Mouse (Mus musculus) lung, embryonic 15.5 days (tissue): ENCODE data around the gene Nol3. TPM values are rescaled to one million over a fixed set of nuclear protein-coding genes. Genes with fewer than 3 reads are reported as not detected.

Experiments
- ATAC-seq: fragments of 200-750 bp; cut with Nextera tagmentation; 2 replicates; pipeline ENCODE4 v1.8.0; 2017; ENCODE audit warnings: moderate number of reproducible peaks, borderline replicate concordance; ENCODE audit not compliant: low FRiP score, low TSS enrichment; ENCODE audit errors: extremely low read depth
- H3K27ac ChIP-seq: fragments of 300-500 bp; sonication (generic); 2 replicates; pipeline ENCODE4 v1.5.1; 2015; ENCODE audit warnings: moderate library complexity, mild to moderate bottlenecking, inconsistent platforms
- H3K27me3 ChIP-seq: fragments of 300-500 bp; sonication (generic); 2 replicates; pipeline ENCODE4 v1.6.1; 2015; ENCODE audit warnings: inconsistent platforms
- H3K36me3 ChIP-seq: fragments of 300-500 bp; sonication (generic); 2 replicates; pipeline ENCODE4 v1.6.1; 2015; ENCODE audit warnings: inconsistent platforms
- H3K4me1 ChIP-seq: fragments of 300-500 bp; sonication (generic); 2 replicates; pipeline ENCODE4 v1.6.1; 2015; ENCODE audit warnings: inconsistent platforms
- H3K4me2 ChIP-seq: fragments of 300-500 bp; sonication (generic); 2 replicates; pipeline ENCODE4 v1.6.1; 2015; ENCODE audit warnings: inconsistent platforms, mild to moderate bottlenecking, moderate library complexity
- H3K4me3 ChIP-seq: fragments of 300-500 bp; sonication (generic); 2 replicates; pipeline ENCODE4 v1.5.1; 2015; ENCODE audit warnings: mild to moderate bottlenecking, inconsistent platforms
- H3K9ac ChIP-seq: fragments of 300-500 bp; sonication (generic); 2 replicates; pipeline ENCODE4 v1.6.1; 2015; ENCODE audit warnings: inconsistent platforms
- H3K9me3 ChIP-seq: fragments of 300-500 bp; sonication (generic); 2 replicates; pipeline ENCODE4 v1.6.1; 2016; ENCODE audit warnings: inconsistent platforms
- WGBS: fragments of 180-500 bp; shearing (Covaris S2); methylation state at CpG from one replicate; pipeline ENCODE4 v1.1.7; 2015; 5-methylcytosine and 5-hydroxymethylcytosine counted together
- microRNA counts: library from miRNA; unstranded; fragments of <30 nt; microRNA quantifications from one replicate; lab custom pipeline; 2016
- microRNA-seq: library from miRNA; unstranded; fragments of <30 nt; microRNA quantifications from one replicate; pipeline ENCODE4, GENCODE M21; 2016
- polyA plus RNA-seq: library from polyadenylated mRNA; unstranded; fragments of >200 nt; fragmentation: Nextera tagmentation; extraction: Ambion mirVana; gene quantifications from 2 replicates; pipeline ENCODE4 v1.2.1, GENCODE M21; 2015

Gene Nol3
- polyA plus RNA-seq, 1 experiment from 2014 or later, result 1.7 TPM

DNA sequence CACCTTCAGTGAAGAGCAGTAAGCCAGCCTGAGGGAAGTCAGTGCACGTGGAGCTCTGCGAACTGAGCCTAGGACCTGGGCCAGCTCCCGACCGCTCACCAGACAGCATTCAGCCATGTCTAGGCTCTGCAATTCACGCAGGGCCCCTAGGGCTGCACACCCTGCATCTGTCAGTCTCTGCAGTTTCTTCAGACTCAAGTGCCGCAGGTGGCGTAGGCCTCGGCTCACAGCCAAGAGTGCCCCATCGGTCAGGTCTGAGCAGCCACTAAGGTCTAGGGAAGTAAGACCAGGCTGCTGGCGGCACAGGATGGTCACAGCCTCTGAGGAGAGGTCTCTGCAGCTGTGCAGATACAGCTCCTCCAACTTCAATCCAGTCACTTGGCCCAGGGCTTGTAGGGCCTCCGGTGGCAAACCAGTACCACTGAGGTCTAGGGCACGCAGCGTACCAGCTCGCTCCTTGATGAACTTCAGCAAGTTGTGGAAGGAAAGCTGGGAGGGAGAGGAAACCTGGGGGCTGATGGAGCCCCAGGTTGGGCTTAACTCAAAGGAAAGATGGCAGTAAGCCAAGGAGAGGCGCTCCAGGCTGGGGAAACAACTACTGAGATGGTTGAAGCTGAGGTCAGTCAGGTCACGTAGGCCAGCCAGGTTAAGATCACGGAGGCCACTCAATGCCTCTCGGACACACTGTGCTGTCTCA lies 39.3 kb downstream of the Nol3 start:
- H3K27me3 ChIP-seq, result no peaks in the 10 kb centered on the region
- WGBS, result 84% methylated on average over 18 of the region's 18 CpGs

GRCm38 (mm10) chr8:105317941-105318340 lies 42.0 kb downstream of the Nol3 start:
- Histone ChIP-seq H3K27ac (peak overlapping the region; percentile 67), H3K27me3 (no peaks in the 10 kb centered on the region), H3K4me1 (0 out of 2 replicates have a peak, but pooled peaks cover 11% of the 10 kb centered on the region), H3K4me2 (no peak overlapping the region), H3K9me3 (no peaks in the 10 kb centered on the region), H3K4me3 (no peak overlapping the region), H3K36me3 (peaks cover 34% of the 10 kb centered on the region), H3K9ac (no peak overlapping the region)
- WGBS, result 74% methylated on average over 4 of the region's 4 CpGs
- ATAC-seq, result 0 out of 2 replicates have a peak, but pooled peaks have one; percentile 12

More for the DNA sequence above, 39.3 kb downstream of the Nol3 start:
- no peak overlapping the region for H3K27ac ChIP-seq
- H3K36me3 ChIP-seq, result peaks cover 46% of the 10 kb centered on the region
- no peak overlapping the region for H3K4me2 ChIP-seq
- no peak for ATAC-seq
- H3K4me1 ChIP-seq, result 0 out of 2 replicates have a peak, but pooled peaks cover 11% of the 10 kb centered on the region
- no peak overlapping the region for H3K9ac ChIP-seq
- no peaks in the 10 kb centered on the region for H3K9me3 ChIP-seq
- no peak overlapping the region for H3K4me3 ChIP-seq

- Histone ChIP-seq H3K4me1 (0 out of 2 replicates have a peak, but pooled peaks cover 11% of the 10 kb centered on the region), H3K9ac (no peak overlapping the region), H3K9me3 (no peaks in the 10 kb centered on the region), H3K27me3 (no peaks in the 10 kb centered on the region), H3K27ac (peak overlapping the region; percentile 67), H3K4me2 (no peak overlapping the region), H3K4me3 (no peak overlapping the region), H3K36me3 (peaks cover 26% of the 10 kb centered on the region)
- 68% methylated on average over 11 of the region's 11 CpGs for WGBS
- peak; percentile 23; the same call in 1 of the 2 replicates for ATAC-seq
Measured at GRCm38 (mm10) chr8:105318662-105319190, 42.8 kb downstream of the Nol3 start.

DNA sequence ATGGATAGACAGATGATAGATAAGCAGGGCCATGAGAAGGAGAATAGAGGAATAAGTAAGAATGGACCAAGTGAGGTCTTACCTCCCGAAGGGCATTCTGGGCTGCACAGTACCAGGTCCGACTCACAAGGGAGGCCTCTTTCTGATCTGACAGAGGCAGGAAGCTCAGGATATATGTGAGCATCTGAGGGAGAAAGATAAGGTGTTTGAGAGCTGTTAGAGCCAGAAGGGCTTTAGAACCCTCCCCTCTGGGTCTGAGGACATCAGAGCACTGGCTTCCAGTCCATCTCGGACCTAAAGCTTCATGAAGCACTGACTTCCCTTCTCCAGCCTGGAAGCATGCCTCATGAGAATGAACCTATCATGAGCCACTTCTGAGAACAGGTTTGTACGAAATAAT lies 47.2 kb downstream of the Nol3 start:
- ATAC-seq, result no peak
- 82% methylated on average over 4 of the region's 4 CpGs for WGBS
- no peak overlapping the region for H3K4me2 ChIP-seq

GRCm38 (mm10) chr8:105325641-105326093 lies 49.7 kb downstream of the Nol3 start:
- peak; percentile 36; the same call in 1 of the 2 replicates for ATAC-seq
- peak overlapping the region; percentile 83 for H3K9ac ChIP-seq
- H3K4me1 ChIP-seq, result peaks cover 26% of the 10 kb centered on the region
- peak overlapping the region; percentile 76 for H3K27ac ChIP-seq
- H3K36me3 ChIP-seq, result peaks cover 33% of the 10 kb centered on the region
- H3K4me3 ChIP-seq, result peak overlapping the region; percentile 80
- WGBS, result 0% methylated on average over 12 of the region's 12 CpGs
- H3K4me2 ChIP-seq, result peak overlapping the region; percentile 75
- H3K27me3 ChIP-seq, result no peaks in the 10 kb centered on the region
- H3K9me3 ChIP-seq, result no peaks in the 10 kb centered on the region

More for the DNA sequence above, 47.2 kb downstream of the Nol3 start:
- H3K27ac ChIP-seq, result no peak overlapping the region
- H3K27me3 ChIP-seq, result no peaks in the 10 kb centered on the region
- peaks cover 31% of the 10 kb centered on the region for H3K4me1 ChIP-seq
- no peak overlapping the region for H3K9ac ChIP-seq
- no peak overlapping the region for H3K4me3 ChIP-seq
- H3K9me3 ChIP-seq, result no peaks in the 10 kb centered on the region
- peaks cover 15% of the 10 kb centered on the region for H3K36me3 ChIP-seq

GRCm38 (mm10) chr8:105326141-105326672 lies 50.3 kb downstream of the Nol3 start, which contains the start of the genes Lrrc29 and Tmem208:
TSS of gene Lrrc29 (minus strand) at chr8:105326278.
TSS of gene Tmem208 (plus strand) at chr8:105326354.
- under 1% methylated on average over 36 of the region's 36 CpGs for WGBS
- H3K4me1 ChIP-seq, result peaks cover 26% of the 10 kb centered on the region
- H3K9ac ChIP-seq, result peak within 1 kb of the TSS; percentile 83
- peak; percentile 90 for ATAC-seq
- H3K4me2 ChIP-seq, result peak within 1 kb of the TSS; percentile 75
- H3K27me3 ChIP-seq, result no peaks in the 10 kb centered on the region
- no peaks in the 10 kb centered on the region for H3K9me3 ChIP-seq
- H3K36me3 ChIP-seq, result peaks cover 38% of the 10 kb centered on the region
- peak within 1 kb of the TSS; percentile 80 for H3K4me3 ChIP-seq
- H3K27ac ChIP-seq, result peak within 1 kb of the TSS; percentile 93

GRCm38 (mm10) chr8:105326968-105327367 lies 51.0 kb downstream of the Nol3 start:
- Histone ChIP-seq H3K9ac (peak overlapping the region; percentile 83), H3K27ac (peak overlapping the region; percentile 93), H3K36me3 (peaks cover 46% of the 10 kb centered on the region), H3K9me3 (no peaks in the 10 kb centered on the region), H3K4me2 (peak overlapping the region; percentile 75), H3K27me3 (no peaks in the 10 kb centered on the region), H3K4me1 (peaks cover 26% of the 10 kb centered on the region), H3K4me3 (peak overlapping the region; percentile 80)
- ATAC-seq, result no peak
- WGBS, result 21% methylated on average over 6 of the region's 6 CpGs

DNA sequence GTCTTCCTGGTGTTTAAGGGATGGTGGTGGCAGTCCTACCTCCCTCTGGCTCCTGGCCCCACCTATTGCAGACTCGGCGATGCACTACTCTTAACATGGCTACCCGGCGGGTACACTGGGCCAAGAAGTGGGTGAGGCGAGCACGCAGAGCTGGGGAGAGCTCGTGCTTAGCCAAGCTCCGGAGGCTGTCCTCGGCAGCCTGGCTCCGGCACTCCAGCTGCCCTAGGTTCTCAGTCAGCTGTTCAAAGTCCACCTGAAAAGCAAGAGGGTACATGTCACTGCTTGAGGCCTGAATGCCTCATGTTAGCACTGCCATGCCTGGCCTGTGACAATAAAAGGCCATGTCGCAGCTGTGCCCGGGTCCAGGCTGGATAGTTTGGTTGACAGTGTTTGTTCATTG lies 54.4 kb downstream of the Nol3 start:
- 91% methylated on average over 12 of the region's 12 CpGs for WGBS
- Histone ChIP-seq H3K27me3 (no peaks in the 10 kb centered on the region), H3K4me1 (peaks cover 19% of the 10 kb centered on the region), H3K9me3 (no peaks in the 10 kb centered on the region), H3K4me2 (no peak overlapping the region), H3K27ac (no peak overlapping the region), H3K4me3 (no peak overlapping the region), H3K9ac (no peak overlapping the region), H3K36me3 (peaks cover 73% of the 10 kb centered on the region)
- no peak for ATAC-seq

- peaks cover 85% of the 10 kb centered on the region for H3K36me3 ChIP-seq
- H3K27ac ChIP-seq, result no peak overlapping the region
- peaks cover 15% of the 10 kb centered on the region for H3K4me1 ChIP-seq
- H3K4me2 ChIP-seq, result no peak overlapping the region
- H3K4me3 ChIP-seq, result no peak overlapping the region
- no peaks in the 10 kb centered on the region for H3K9me3 ChIP-seq
- H3K27me3 ChIP-seq, result no peaks in the 10 kb centered on the region
- no peak overlapping the region for H3K9ac ChIP-seq
- ATAC-seq, result no peak
- WGBS, result 89% methylated on average over 22 of the region's 22 CpGs
Measured at GRCm38 (mm10) chr8:105331469-105331868, 55.5 kb downstream of the Nol3 start.

MicroRNAs within 50 kb of the gene (microRNA counts, 519-probe panel; counts per million panel counts)
- 1,986 counts per million, percentile 16 among the panel's probes with 10 or more counts for microRNA mmu-miR-328 (lab: Ali Mortazavi, UCI)

Small RNA genes lying within 50 kb of the gene (microRNA-seq; reads per million reads assigned to microRNA genes)
- gene Gm27320, result not detected
- gene Mir328, result 215 reads per million, percentile 60 among the genes with 10 or more reads in this experiment

Other genes starting within 250 kb of the Nol3 start
- not detected in 2 replicates for gene Ces3a, start 227.5 kb upstream of the Nol3 start, polyA plus RNA-seq
- not detected in 2 replicates for gene Ces3b, start 192.4 kb upstream of the Nol3 start, polyA plus RNA-seq
- not detected in 2 replicates for gene Ces4a, start 144.3 kb upstream of the Nol3 start, polyA plus RNA-seq
- gene Cbfb, start 105.5 kb upstream of the Nol3 start, polyA plus RNA-seq, result 62.9 and 63.3 TPM in 2 replicates
- 38.2 and 38.8 TPM in 2 replicates for gene D230025D16Rik, start 51.0 kb upstream of the Nol3 start, polyA plus RNA-seq
- gene B3gnt9, start 21.0 kb upstream of the Nol3 start, polyA plus RNA-seq, result 23.4 and 26.0 TPM in 2 replicates
- gene Tradd, start 11.5 kb upstream of the Nol3 start, polyA plus RNA-seq, result 29.8 and 33.6 TPM in 2 replicates
- gene Fbxl8, start 11.5 kb upstream of the Nol3 start, polyA plus RNA-seq, result 4.8 and 4.9 TPM in 2 replicates
- gene Hsf4, start 6.3 kb upstream of the Nol3 start, polyA plus RNA-seq, result 0.61 and 0.69 TPM in 2 replicates
- gene 4931428F04Rik, start 13.7 kb downstream of the Nol3 start, polyA plus RNA-seq, result 9.7 and 10.0 TPM in 2 replicates
- 30.3 and 32.9 TPM in 2 replicates for gene Exoc3l, start 20.0 kb downstream of the Nol3 start, polyA plus RNA-seq
- gene E2f4, start 21.5 kb downstream of the Nol3 start, polyA plus RNA-seq, result 76.4 and 77.3 TPM in 2 replicates
- 10.1 and 12.1 TPM in 2 replicates for gene Elmo3, start 29.5 kb downstream of the Nol3 start, polyA plus RNA-seq
- 1.6 and 2.8 TPM in 2 replicates for gene Lrrc29, start 50.1 kb downstream of the Nol3 start, polyA plus RNA-seq
- 110 and 116 TPM in 2 replicates for gene Tmem208, start 50.2 kb downstream of the Nol3 start, polyA plus RNA-seq
- 10.6 and 11.9 TPM in 2 replicates for gene Fhod1, start 71.8 kb downstream of the Nol3 start, polyA plus RNA-seq
- 6.4 and 7.2 TPM in 2 replicates for gene Slc9a5, start 72.7 kb downstream of the Nol3 start, polyA plus RNA-seq
- 1.1 and 1.5 TPM in 2 replicates for gene Plekhg4, start 97.1 kb downstream of the Nol3 start, polyA plus RNA-seq
- not detected in 2 replicates for gene Kctd19, start 137.4 kb downstream of the Nol3 start, polyA plus RNA-seq
- gene Lrrc36, start 137.4 kb downstream of the Nol3 start, polyA plus RNA-seq, result 0.43 and 0.67 TPM in 2 replicates
- gene Tppp3, start 195.4 kb downstream of the Nol3 start, polyA plus RNA-seq, result 63.3 and 63.6 TPM in 2 replicates
- 44.0 and 50.9 TPM in 2 replicates for gene Zdhhc1, start 220.8 kb downstream of the Nol3 start, polyA plus RNA-seq
- 2.6 and 2.8 TPM in 2 replicates for gene Hsd11b2, start 242.6 kb downstream of the Nol3 start, polyA plus RNA-seq